Mouse (Mus musculus): Measurements from ENCODE around the gene Syngap1. TPM values are rescaled to one million over a fixed set of nuclear protein-coding genes. Genes with fewer than 3 reads are reported as not detected.
"Not testable (repeated sequence)": the region's sequence is repeated elsewhere in the genome, so short reads cannot be mapped to it uniquely, and the experiment has no call there.

The Syngap1 gene
- total RNA-seq, 2 experiments from 2014 or later = 3.0 to 3.5 TPM

- intact Hi-C loops (cut with DNase I) = no loop called here
- Histone ChIP-seq H3K4me3 (peak overlapping the region; percentile 98), H3K27ac (peak overlapping the region; percentile 94)
- TF ChIP-seq CTCF (IDR thresholded peaks at IDR 0.05) = no peak
- no peak for DNase-seq
Observed at GRCm38 (mm10) chr17:26972107-26972506, 31.1 kb downstream of the Syngap1 start.

DNA sequence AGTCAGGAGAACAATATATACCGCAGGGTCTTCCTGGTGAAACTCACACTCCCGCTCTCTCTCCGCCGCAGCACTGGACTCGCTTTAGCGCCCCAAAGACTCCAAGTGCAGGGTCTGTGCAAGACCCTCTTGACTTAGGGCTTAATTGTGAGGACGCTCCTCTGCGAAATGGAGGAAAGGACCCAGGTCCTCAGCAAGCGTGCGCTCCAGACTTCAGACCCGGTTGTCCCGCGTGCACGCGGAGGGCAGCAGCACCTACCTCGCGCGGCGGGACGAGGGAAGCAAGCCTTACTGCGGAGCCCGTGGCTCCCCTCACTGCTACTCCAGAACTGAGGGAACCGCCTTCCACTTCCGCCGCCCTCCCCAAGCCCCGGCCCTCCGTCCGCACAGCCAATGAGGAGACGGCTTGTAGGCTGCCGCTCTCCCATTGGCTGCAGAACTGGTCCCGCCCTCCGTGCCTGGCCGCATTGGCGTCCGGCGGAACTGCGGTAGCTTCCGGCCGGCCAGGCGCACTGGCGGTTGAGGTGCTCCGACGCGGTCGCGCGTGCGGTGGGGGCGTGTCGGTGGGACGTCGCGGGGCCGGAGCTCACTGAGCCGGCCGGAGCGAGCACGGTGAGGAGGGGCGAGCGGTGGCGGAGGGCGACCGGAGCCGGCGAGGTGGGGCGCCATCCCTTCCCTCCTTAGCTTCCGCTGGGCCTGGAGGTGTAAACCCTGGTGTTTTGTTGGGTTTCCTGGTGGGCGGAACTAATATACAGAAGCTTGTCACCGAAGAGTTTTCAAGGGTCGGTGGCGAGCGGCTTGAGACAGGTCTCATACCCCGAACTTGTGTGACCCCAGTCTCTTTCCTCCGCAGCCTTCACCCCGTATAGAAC, 31.9 kb downstream of the Syngap1 start, which contains the start of gene Zbtb9:
Gene Zbtb9, plus strand, starts transcription at position 465 of the 872 bp plus-strand sequence.
- intact Hi-C loops (cut with DNase I) = no loop called here
- DNase-seq = peak; percentile 98
- Histone ChIP-seq H3K4me3 (peak within 1 kb of the TSS; percentile 98), H3K27ac (peak within 1 kb of the TSS; percentile 94)
- TF ChIP-seq CTCF (IDR thresholded peaks at IDR 0.05) = no peak

GRCm38 (mm10) chr17:26974547-26974946, 33.5 kb downstream of the Syngap1 start:
- H3K4me3 ChIP-seq = no peak overlapping the region; the same call in 1 of the 2 replicates
- intact Hi-C loops (cut with DNase I) = no loop called here

GRCm38 (mm10) chr17:26975415-26975814, 34.4 kb downstream of the Syngap1 start:
- no peak for DNase-seq
- intact Hi-C loops (cut with DNase I) = no loop called here
- Histone ChIP-seq H3K27ac (no peak overlapping the region), H3K4me3 (no peak overlapping the region)
- peak; percentile 19; the same call in 1 of the 2 replicates for TF ChIP-seq CTCF (IDR thresholded peaks at IDR 0.05)

More at GRCm38 (mm10) chr17:26974547-26974946, 33.5 kb downstream of the Syngap1 start:
- no peak for DNase-seq
- TF ChIP-seq CTCF (IDR thresholded peaks at IDR 0.05) = no peak
- no peak overlapping the region for H3K27ac ChIP-seq

DNA sequence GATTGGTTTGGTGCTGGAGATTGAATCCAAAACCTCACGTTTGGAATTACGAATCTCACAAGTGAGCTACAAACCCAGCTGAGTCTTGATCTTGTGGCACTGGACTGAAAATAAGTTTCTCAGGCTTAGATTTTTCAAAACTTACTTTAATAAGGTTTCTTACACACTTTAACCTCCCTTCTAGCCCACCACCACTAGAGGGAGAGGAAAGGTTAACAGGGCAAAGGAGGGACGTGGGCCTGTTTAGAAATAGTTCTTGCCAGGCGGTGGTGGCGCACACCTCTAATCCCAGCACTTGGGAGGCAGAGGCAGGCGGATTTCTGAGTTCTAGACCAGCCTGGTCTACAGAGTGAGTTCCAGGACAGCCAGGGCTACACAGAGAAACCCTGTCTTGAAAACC, 36.3 kb downstream of the Syngap1 start:
- H3K4me3 ChIP-seq; H3K27ac ChIP-seq; intact Hi-C loops (cut with DNase I); DNase-seq: not testable (repeated sequence)

GRCm38 (mm10) chr17:26979426-26979825, 38.4 kb downstream of the Syngap1 start:
- H3K27ac ChIP-seq = no peak overlapping the region
- intact Hi-C loops (cut with DNase I) = no loop called here
- DNase-seq = no peak
- no peak for TF ChIP-seq CTCF (IDR thresholded peaks at IDR 0.05)
- no peak overlapping the region for H3K4me3 ChIP-seq

GRCm38 (mm10) chr17:26981050-26981449, 40.0 kb downstream of the Syngap1 start:
- H3K4me3 ChIP-seq = no peak overlapping the region
- no peak for TF ChIP-seq CTCF (IDR thresholded peaks at IDR 0.05)
- DNase-seq = no peak
- H3K27ac ChIP-seq = no peak overlapping the region
- intact Hi-C loops (cut with DNase I) = no loop called here

DNA sequence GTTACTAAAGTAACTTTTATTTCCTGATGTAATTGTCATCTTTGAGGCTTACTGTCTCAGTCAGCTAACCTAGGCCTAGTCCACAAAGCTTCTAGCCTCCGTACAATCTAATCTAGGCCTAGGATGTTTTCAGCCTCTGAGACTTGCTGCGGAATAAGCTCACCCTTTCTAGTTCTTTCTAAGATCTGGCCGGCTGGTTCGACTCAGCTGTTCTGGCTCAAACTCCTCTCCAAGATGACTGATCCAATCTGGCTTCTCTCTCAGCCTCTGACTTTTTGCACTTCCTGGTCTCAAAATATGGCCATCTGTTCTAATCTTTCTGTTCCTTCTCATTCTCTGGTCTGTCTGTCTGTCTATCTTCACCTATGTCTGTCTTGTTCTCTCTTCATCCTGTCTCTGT, 42.3 kb downstream of the Syngap1 start:
- no peak for TF ChIP-seq CTCF (IDR thresholded peaks at IDR 0.05)
- intact Hi-C loops (cut with DNase I) = no loop called here
- no peak for DNase-seq

DNA sequence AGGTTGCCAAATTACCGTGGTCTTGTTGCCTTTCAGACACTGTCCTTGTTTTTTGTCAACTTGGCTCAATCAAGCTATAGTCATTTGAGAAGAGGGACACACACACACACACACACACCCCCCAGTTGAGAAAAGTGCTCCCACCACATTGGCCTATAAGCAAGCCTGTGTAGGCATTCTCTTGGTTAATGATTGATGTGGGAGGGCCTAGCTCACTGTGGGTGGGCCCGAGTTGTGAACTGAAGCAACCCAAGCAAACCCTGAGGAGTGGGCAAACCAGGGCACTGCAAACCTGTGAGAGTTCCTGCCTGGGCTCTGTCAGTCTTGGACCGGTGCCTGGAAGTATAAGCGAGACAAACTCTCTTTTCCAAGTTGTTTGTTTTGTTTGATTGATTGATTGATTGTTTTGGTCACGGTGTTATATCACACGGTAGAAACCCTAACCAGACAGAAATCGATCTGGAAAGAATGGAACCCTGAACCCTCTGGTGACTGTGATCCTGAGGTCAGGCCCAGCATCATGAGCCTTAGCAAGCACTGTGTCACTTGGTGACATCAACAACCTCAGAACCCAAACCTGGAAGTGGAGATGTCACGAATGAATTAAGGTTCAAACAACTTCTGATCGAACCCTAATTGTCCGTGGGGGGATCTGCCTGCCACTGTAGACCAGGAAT, 44.6 kb downstream of the Syngap1 start:
- no peak overlapping the region for H3K4me3 ChIP-seq
- no peak overlapping the region for H3K27ac ChIP-seq
- intact Hi-C loops (cut with DNase I) = no loop called here
- no peak for TF ChIP-seq CTCF (IDR thresholded peaks at IDR 0.05)
- DNase-seq = no peak

More for the DNA sequence above, 42.3 kb downstream of the Syngap1 start:
- Histone ChIP-seq H3K27ac (no peak overlapping the region), H3K4me3 (no peak overlapping the region)

DNA sequence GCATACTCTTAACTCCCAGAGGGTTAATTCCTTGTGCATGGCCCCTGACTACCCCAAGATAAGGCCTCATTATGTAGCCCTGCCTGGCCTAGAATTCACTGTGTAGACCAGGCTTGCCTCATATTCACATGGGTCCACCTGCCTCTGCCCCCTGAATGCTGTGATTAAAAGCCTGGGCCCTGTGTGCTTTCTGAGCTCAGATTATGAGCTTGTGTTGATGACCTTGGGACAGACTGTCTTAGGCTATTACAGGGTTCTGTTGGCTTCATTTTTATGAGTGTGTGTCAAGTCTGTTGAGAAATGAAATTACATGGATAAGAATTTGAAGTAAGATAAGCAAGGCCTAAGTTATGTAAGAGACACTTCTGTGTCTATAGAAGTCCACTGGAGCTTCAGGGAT, 49.5 kb downstream of the Syngap1 start:
- H3K4me3 ChIP-seq = no peak overlapping the region
- TF ChIP-seq CTCF (IDR thresholded peaks at IDR 0.05) = no peak
- H3K27ac ChIP-seq = no peak overlapping the region
- no peak for DNase-seq
- intact Hi-C loops (cut with DNase I) = no loop called here

GRCm38 (mm10) chr17:26994410-26994809, 53.4 kb downstream of the Syngap1 start:
- H3K4me3 ChIP-seq = peak overlapping the region; percentile 31
- H3K27ac ChIP-seq = peak overlapping the region; percentile 61
- TF ChIP-seq CTCF (IDR thresholded peaks at IDR 0.05) = no peak
- peak; percentile 75 for DNase-seq
- intact Hi-C loops (cut with DNase I) = no loop called here

DNA sequence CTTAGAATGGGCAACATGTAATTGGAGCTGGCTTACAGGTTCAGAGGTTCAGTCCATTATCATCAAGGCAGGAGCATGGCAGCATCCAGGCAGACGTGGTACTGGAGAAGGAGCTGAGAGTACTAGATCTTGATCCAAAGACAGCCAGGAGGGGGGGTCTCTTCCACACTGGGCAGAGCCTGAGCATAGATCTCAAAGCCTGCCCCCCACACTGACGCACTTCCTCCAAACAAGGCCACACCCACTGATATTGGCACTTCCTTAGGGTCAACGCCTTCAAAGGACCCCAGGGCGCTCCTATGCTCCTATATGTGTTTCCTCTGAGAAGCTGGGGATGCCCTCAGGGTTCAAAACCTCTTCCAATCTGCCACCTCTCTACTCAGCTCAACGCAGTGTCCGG, 54.0 kb downstream of the Syngap1 start:
- TF ChIP-seq CTCF (IDR thresholded peaks at IDR 0.05) = no peak
- Histone ChIP-seq H3K4me3 (peak overlapping the region; percentile 31), H3K27ac (peak overlapping the region; percentile 61; the same call in 1 of the 2 replicates)
- DNase-seq = no peak
- intact Hi-C loops (cut with DNase I) = no loop called here

- intact Hi-C loops (cut with DNase I) = no loop called here
- no peak for TF ChIP-seq CTCF (IDR thresholded peaks at IDR 0.05)
- H3K4me3 ChIP-seq = no peak overlapping the region
- no peak overlapping the region; the same call in 1 of the 2 replicates for H3K27ac ChIP-seq
- peak; percentile 34 for DNase-seq
Observed at GRCm38 (mm10) chr17:26995562-26995961, 54.5 kb downstream of the Syngap1 start.
